Mouse (Mus musculus) cerebellum, adult 9-11 months (tissue): ENCODE measurements around the gene Tap2.
"Not testable (repeated sequence)": the region's sequence is repeated elsewhere in the genome, so short reads cannot be mapped to it uniquely, and the experiment has no call there.

ENCODE experiments used
- DNase-seq: peaks from one replicate; pipeline ENCODE4 v3.0.0; 2022

The Tap2 gene

GRCm38 (mm10) chr17:34217216-34217928 is 14.0 kb downstream of the Tap2 start:
- no peak for DNase-seq

DNA sequence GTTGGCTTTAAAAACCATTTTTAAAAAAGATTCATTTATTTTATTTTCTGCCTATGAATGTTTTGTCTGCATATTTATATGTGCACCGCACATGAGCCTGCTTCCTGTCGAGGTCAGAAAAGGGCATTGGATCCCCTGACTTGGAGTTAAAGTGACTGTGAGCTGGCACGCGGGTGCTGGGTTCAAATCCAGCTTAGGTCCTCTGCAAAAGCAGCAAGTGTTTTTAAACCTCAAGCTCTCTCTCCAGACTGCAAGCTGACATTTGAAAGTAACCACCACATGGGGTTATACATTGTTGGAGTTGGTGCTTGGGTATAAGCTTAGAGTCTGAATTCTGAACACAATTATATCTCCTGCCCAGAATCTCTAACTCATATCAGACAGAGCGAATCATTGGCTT is 14.7 kb downstream of the Tap2 start:
- no peak for DNase-seq

DNA sequence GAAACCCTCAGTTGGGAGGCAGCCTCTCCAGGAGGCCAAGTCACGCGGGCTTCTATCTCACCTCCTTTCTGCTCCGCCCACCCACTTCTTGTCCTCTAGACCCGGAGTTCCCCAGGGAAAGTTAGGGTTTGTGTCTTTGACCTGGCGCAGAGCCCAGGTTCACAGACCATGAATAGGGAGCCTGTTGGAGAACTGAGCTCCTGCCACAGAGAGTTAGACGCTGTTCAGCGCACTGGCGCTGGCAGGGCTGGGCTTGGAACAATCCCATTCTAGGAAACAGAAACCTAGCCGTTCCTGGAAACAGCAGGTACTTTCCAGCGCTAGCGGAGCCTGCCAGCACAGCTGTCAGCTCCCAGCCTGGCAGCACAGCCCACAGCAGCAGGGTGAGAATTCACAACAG is 15.3 kb downstream of the Tap2 start:
- DNase-seq = no peak

DNA sequence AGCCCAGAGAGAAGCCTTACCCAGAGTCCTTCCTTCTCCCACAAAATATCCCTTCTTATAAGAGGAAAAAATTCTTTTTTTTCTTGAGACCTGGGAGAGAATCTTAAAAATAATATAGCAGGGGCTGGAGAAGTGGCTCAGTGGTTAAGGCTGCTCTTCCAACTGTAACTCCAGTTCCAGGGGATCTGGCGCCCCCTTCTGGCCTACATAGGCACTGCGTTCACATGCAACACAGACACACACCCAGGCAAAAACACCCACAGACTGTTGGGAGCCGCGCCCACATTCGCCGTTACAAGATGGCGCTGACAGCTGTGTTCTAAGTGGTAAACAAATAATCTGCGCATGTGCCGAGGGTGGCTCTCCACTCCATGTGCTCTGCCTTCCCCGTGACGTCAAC is 15.8 kb downstream of the Tap2 start:
- not testable (repeated sequence) for DNase-seq

- not testable (repeated sequence) for DNase-seq
Observed at GRCm38 (mm10) chr17:34219801-34220200, 16.5 kb downstream of the Tap2 start.

DNA sequence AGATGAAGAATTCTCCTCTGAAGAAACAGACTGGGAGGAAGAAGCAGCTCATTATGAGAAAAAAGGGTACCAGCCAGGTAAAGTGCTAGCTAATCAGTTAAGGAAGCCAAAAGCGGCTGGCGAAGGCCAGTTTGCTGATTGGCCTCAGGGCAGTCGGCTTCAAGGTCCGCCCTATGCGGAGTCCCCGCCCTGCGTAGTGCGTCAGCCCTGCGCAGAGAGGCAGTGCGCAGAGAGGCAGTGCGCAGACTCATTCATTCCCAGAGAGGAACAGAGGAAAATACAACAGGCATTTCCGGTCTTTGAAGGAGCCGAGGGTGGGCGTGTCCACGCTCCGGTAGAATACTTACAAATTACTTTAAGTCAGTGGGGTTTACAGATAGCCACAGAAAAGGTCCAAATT is 17.1 kb downstream of the Tap2 start:
- not testable (repeated sequence) for DNase-seq

DNA sequence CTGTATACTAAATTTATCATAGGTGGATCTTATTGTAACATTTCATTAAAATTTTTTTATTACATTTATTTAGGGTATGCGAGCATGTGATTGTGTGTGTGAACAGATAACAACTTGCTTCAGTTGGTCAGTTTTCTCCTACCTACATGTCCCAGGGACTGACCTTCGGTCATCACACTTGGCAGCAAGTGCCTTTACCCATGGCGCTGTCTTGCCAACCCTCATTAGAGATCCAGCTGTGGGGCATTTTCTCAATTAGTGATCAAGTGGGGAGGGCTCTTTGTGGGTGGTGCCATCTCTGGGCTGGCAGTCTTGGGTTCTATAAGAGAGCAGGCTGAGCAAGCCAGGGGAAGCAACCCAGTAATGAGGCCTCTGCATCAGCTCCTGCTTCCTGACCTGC is 21.5 kb downstream of the Tap2 start:
- DNase-seq = no peak

DNA sequence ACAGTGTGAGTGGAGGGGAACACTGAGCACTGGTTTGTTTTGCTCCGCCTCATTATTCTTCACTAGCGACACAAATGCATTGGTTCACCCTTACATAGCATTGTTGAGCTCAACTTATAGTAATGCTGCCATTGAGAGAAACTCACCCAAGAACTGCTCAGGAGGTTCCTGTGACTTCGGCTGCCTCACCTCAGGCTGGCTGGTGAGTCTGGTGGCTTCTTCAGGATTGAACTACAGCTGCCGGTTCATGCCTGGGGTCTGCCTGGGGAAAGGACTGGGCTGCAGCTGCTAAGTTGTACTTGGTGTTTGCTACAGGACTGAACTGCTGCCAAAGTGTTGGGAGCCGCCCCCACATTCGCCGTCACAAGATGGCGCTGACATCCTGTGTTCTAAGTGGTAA is 22.1 kb downstream of the Tap2 start:
- no peak for DNase-seq

DNA sequence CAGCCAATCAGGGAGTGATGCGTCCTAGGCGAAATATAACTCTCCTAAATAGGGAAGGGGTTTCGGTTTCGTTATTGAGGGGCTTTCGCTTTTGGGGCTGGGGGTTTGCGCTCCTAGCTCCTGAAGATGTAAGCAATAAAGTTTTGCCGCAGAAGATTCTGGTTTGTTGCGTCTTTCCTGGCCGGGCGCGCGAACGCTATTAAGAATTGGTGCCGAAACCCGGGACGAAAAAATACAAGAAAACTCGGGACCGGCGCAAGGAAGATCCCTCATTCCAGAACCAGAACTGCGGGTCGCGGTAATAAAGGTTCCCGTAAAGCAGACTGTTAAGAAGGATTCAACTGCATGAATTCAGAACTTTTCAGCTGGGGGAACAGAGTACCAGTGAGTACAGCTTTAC is 22.6 kb downstream of the Tap2 start:
- DNase-seq = not testable (repeated sequence)

GRCm38 (mm10) chr17:34230971-34231370 is 27.6 kb downstream of the Tap2 start:
- not testable (repeated sequence) for DNase-seq

DNA sequence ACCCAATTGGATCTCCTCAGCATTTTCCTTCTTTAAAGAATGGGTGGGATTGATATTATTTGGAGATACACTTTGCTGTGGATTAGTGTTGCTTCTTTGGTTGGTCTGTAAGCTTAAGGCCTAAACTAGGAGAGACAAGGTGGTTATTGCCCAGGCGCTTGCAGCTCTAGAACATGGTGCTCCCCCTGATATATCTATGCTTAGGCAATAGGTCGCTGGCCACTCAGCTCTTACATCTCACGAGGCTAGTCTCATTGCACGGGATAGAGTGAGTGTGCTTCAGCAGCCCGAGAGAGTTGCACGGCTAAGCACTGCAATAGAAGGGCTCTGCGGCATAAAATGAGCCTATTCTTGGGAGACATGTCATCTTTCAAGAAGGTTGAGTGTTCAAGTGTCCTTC is 28.7 kb downstream of the Tap2 start:
- DNase-seq = not testable (repeated sequence)

GRCm38 (mm10) chr17:34234926-34235325 is 31.6 kb downstream of the Tap2 start:
- peak; percentile 27 for DNase-seq

GRCm38 (mm10) chr17:34236691-34237090 is 33.4 kb downstream of the Tap2 start:
- no peak for DNase-seq

GRCm38 (mm10) chr17:34237741-34238140 is 34.4 kb downstream of the Tap2 start:
- no peak for DNase-seq

DNA sequence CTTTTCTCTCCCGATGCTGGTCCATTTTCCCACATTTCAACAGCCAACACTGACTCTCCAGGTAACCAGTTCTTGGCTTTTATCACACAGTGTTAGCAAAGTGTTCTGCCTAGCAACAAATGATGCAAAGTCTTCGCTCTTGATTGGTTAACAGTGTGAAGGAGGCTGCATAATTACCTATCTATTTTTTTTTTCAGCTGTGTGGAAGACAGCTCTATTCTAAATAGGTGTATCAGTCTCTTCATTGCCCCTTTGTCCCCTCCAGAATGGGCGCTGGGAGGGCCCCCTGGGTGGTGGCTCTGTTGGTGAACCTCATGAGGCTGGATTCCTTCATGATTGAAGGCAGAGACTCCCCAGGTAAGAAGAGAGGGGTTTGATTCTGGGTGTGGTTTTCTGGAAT is 35.4 kb downstream of the Tap2 start, which contains the start of gene H2-Ob:
TSS of gene H2-Ob (plus strand) at position 198 of the 400 bp plus-strand sequence.
- DNase-seq = no peak

DNA sequence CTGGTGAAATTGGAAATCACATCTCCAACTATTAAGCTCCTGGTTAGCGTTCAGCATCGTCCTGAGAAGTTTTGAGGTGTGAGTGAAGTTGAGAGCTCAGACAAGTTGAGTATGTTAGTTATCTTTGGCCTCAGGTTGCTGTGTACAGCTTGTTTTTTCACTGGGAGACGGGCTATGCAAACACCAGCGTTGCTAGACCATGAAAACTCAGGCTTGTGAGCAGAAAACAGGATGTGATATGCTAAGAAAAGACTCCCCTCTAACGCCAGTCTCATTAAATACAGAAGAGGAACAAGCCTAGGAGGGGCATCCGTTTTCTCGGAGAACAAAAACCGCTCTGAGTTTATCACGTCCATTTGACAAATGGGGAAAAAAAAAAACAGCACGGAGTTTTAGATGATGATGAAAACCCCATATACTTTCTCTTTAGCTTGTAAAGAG is 36.3 kb downstream of the Tap2 start:
- no peak for DNase-seq

DNA sequence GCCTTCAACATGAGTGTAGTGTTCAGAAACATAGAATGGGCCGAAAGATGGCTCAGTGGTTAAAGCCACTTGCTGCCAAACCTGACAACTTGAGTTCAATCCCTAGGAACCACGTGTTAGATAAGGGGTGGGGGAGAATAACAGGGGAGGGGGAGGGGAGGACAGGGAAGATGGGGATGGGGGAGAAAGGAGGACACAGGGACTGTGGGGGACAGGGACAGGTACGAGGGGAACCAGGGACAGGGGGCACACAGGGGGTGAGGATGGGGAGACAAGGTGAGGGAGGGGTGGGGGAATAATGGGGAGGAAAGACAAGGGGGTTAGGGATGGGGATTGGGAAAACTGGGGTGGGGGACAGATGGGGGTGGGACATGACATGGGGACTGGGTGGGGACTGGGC is 37.0 kb downstream of the Tap2 start:
- no peak for DNase-seq

DNA sequence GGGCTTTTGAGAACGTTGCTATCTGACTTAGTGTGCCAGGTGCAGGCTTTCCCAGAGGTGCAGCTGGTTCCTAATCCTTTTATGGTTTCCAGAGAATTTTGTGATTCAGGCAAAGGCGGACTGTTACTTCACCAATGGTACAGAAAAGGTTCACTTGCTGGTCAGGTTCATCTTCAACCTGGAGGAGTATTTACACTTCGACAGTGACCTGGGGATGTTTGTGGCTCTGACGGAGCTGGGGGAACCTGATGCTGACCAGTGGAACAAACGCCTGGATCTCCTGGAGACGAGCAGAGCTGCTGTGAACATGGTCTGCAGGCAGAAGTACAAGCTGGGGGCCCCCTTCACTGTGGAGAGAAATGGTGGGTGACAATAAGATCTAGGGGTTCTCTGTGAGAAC is 37.6 kb downstream of the Tap2 start:
- no peak for DNase-seq

DNA sequence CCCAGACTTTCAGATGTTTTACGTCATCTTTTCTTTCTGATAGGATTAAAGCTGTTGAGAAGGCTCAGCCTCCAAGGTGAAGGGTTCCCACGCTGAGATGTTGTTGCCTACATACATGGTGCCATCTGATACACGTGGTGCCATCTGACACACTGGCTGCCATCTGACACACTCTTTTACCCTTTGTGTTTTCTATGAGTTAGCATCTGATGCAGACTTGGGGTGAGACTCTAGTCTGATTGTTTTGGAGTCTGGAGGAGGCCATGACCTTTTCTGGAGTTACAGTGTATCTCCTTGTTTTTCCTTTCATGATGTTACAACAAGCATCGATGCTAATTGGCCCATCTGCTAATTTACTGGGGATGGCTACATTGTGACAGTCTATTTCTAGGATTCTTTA is 41.3 kb downstream of the Tap2 start:
- no peak for DNase-seq

DNA sequence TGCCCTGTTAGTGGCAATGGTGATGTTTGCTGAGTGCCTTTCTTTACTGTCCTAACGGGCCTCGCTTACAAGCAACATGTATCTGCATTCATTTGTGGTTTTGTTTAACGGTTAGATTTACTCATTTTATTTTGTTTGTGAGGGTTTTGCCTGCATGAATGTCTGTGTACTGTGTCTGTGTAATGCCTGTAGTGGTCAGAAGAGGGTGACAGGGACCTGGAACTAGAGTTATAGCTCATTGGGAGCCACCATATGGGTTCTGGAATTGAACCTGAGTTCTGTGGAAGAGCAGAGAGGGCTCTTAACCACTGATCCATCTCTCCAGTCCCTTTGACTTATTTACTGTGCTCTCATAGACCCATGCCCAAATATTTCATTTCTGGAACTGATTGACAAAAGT is 43.7 kb downstream of the Tap2 start:
- no peak for DNase-seq

- no peak for DNase-seq
Observed at GRCm38 (mm10) chr17:34248764-34249163, 45.4 kb downstream of the Tap2 start.

DNA sequence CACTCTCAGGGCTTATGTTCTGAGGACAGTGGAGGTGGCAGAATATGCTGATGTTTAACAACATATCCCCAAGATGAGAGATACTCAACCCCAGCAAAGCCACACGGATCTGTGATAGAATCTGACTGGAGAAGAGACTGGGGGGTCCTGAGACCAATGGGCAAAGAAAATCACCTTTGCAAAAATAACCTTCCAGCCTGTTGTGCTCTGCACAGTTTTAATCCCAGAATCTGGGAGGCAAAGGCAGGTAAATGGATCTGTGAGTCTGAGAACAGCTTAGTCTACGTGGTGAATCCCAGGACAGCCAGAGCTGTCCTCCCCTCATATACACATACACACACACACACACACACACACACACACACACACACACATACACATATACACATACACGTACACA is 46.0 kb downstream of the Tap2 start:
- no peak for DNase-seq

DNA sequence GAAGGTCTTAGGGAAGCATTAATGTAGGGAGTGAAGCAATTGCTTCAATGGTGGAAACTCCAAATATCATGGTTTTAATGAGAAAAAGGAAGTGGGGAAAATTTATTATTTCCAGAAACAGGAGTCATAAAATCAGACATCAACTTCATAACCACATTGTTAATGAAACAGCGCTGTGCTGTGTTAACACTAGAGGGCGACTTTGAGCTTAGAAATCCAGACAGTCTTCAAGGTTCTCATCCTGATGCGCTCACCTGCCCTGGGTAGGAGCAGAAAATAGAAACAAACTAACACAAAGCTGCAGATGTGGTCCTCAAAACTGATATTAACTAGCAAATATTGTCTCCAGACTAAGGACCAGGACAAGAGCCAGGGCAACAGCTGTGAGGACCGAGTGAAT is 46.6 kb downstream of the Tap2 start:
- peak; percentile 17 for DNase-seq

DNA sequence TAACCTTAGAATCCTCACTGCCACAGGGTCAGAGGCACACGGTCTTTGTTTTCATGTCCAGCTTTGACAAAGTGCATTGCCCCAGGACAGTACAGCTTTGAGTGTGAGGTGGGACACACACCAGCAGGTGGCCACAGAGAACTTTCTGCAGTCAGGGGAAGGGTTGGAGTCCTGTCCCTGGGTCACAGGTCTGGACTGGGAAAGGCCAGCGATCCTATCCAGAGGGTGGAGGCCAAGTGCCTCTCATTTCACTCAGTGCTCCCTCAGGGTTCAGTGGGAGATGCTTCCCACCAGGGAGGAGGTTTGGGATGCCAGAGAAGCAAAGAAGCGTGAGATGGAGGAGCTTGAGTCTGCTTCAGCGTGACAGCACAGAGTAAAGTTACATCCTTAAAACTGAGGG is 48.3 kb downstream of the Tap2 start:
- DNase-seq = no peak

DNA sequence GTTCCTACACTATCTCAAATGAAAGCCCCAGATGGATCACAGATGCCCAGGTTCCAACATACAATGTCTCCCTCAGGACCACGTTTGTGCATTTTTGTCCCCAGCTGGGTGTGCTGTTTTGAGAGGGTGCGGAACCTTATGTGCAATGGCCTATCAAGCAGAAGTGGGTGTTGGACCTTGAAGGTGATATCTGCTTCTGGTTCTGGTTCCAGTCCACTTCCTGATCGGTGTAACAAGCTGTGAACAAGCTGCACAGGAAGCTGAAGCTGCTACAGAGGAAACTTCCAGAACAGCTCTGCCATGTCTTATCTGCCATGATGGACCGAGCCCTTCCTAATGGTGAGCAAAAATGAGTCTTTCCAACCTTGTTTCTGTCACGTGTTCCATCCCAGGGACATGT is 53.2 kb downstream of the Tap2 start:
- DNase-seq = no peak
